Mouse (Mus musculus) C2C12 (cell line): ENCODE measurements around the gene Grhl1.

Experiments
- CTCF ChIP-seq: IDR thresholded peaks from one replicate; pipeline ENCODE4 v1.5.1; 2011; ENCODE audit not compliant: control insufficient read depth, insufficient read depth, insufficient read length
- MAX ChIP-seq: IDR thresholded peaks from one replicate; pipeline ENCODE4 v1.6.1; 2011; ENCODE audit warnings: mild to moderate bottlenecking, control low read depth
- USF1 ChIP-seq: IDR thresholded peaks from one replicate; pipeline ENCODE4 v1.6.1; 2011; ENCODE audit warnings: low read depth, mild to moderate bottlenecking, control low read depth, moderate library complexity

- TF ChIP-seq CTCF (no peak), MAX (no peak), USF1 (no peak)
These were observed 55.1 kb downstream of the Grhl1 start for GRCm38 (mm10) chr12:24627215-24627614.
